Mouse (Mus musculus) kidney, embryonic 14.5 days (tissue): Measurements from ENCODE around the gene Ltbp1. TPM values are rescaled to one million over a fixed set of nuclear protein-coding genes. Genes with fewer than 3 reads are reported as not detected.
"Not testable (repeated sequence)": the region's sequence is repeated elsewhere in the genome, so short reads cannot be mapped to it uniquely, and the experiment has no call there.

Experiments used
- ATAC-seq: fragments of 200-750 bp; cut with Nextera tagmentation; 2 replicates; pipeline ENCODE4 v1.8.0; 2017; ENCODE audit warnings: moderate number of reproducible peaks, mild to moderate bottlenecking, moderate TSS enrichment, moderate library complexity; ENCODE audit not compliant: low FRiP score, low TSS enrichment
- H3K27ac ChIP-seq: fragments of 300-500 bp; sonication (generic); 2 replicates; pipeline ENCODE4 v1.5.1; 2014; ENCODE audit warnings: low read depth, mild to moderate bottlenecking, low read length, moderate library complexity, mixed read lengths
- H3K27me3 ChIP-seq: fragments of 300-500 bp; sonication (generic); 2 replicates; pipeline ENCODE4 v1.6.1; 2014; ENCODE audit warnings: mild to moderate bottlenecking, low read length; ENCODE audit not compliant: control insufficient read depth, insufficient read depth
- H3K36me3 ChIP-seq: fragments of 300-500 bp; sonication (generic); 2 replicates; pipeline ENCODE4 v1.6.1; 2014; ENCODE audit warnings: low read length, mixed read lengths; ENCODE audit not compliant: control insufficient read depth, insufficient read depth
- H3K4me1 ChIP-seq: fragments of 300-500 bp; sonication (generic); 2 replicates; pipeline ENCODE4 v1.6.1; 2014; ENCODE audit warnings: low read length, mixed read lengths; ENCODE audit not compliant: control insufficient read depth, insufficient read depth
- H3K4me2 ChIP-seq: fragments of 300-500 bp; sonication (generic); replicated peaks from 2 replicates; pipeline ENCODE4 v1.6.1; 2014; ENCODE audit warnings: low read depth, mild to moderate bottlenecking, low read length
- H3K4me3 ChIP-seq: fragments of 300-500 bp; sonication (generic); 2 replicates; pipeline ENCODE4 v1.5.1; 2014; ENCODE audit warnings: mild to moderate bottlenecking, low read length
- H3K9ac ChIP-seq: fragments of 300-500 bp; sonication (generic); 2 replicates; pipeline ENCODE4 v1.6.1; 2014; ENCODE audit warnings: low read depth, mild to moderate bottlenecking, low read length, moderate library complexity
- H3K9me3 ChIP-seq: fragments of 300-500 bp; sonication (generic); 2 replicates; pipeline ENCODE4 v1.6.1; 2016; ENCODE audit warnings: low read length; ENCODE audit not compliant: control insufficient read depth
- WGBS: fragments of 180-500 bp; shearing (Covaris S2); extraction: QIAGEN DNeasy Blood & Tissue Kit; methylation state at CpG from one replicate; pipeline ENCODE4 v1.1.7; 2014; 5-methylcytosine and 5-hydroxymethylcytosine counted together
- polyA plus RNA-seq: library from polyadenylated mRNA; unstranded; fragments of >200 nt; fragmentation: Nextera tagmentation; extraction: Ambion mirVana; gene quantifications from 2 replicates; pipeline ENCODE4 v1.2.1, GENCODE M21; 2014

Gene Ltbp1
- polyA plus RNA-seq, 1 experiment from 2014 or later = 54.7 TPM

DNA sequence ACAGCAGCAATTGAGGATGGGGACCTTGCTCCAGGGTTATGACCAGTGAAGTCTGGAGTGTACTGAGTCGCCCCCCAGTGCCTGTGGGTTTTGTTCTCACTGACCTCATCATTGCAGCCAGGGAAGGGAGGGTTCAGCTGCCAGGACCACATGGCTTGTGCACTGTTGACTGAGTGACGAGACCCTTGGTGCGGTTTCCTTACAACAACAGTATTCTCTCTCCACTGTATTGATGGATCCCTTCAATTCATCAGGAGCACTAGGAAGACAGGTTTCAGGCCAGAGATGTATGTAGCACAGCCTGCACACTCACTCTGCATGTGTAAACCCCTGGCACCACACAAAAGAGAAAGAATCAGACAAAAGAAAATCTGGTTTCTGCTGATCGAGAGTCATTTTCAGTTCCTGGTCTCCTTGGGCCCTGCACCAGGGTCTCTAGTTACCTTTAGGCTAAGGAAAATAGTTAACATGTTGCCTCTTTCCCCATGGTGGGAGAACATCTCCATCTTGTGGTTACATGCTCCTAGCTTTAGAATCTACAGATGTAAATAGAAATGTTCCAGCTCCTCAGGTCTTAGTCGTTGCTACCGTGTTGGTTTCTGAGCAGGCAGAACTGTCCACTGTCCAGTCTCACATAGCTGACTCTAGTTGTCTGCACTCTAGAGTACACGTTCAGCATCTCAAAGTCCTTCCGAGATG, 117.4 kb downstream of the Ltbp1 start:
- peaks cover 15% of the 10 kb centered on the region; the same call in 1 of the 2 replicates for H3K4me1 ChIP-seq
- WGBS = 64% methylated on average over 8 of the region's 8 CpGs

DNA sequence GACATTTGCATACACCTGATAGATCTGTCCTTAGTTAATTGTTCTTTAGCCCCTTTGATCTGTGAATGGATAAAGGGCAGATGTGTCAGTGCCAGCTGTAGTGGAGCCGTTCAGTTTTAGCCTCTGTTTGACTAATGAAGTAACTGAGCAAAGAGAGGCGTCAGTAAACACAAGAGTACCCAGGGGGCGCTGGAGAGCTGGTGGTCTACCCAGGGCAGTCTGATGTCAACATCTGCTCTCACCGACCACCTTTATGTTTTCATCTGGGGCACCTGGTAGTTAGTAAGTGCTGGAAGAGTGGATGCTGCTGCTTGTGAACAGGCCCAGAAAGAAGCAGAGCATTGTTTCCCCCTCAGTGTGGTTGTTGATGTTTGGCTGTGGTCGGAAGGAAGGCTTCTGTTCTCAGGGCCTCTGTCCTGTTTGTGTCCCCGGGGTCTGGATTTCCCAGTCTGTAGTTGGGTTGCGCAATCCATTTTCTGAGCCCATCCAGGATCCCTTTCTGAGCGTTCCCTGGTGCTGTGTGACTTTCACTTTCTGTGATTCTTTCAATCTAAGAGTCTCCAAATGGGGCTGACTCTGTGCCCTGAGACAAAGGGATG, 123.1 kb downstream of the Ltbp1 start:
- H3K27me3 ChIP-seq = no peaks in the 10 kb centered on the region
- no peak overlapping the region for H3K4me2 ChIP-seq
- H3K9me3 ChIP-seq = no peaks in the 10 kb centered on the region
- H3K4me3 ChIP-seq = no peak overlapping the region
- no peak overlapping the region for H3K27ac ChIP-seq
- H3K36me3 ChIP-seq = no peaks in the 10 kb centered on the region
- no peaks in the 10 kb centered on the region for H3K4me1 ChIP-seq
- no peak overlapping the region for H3K9ac ChIP-seq
- no peak for ATAC-seq
- WGBS = 58% methylated on average over 8 of the region's 8 CpGs

More for the DNA sequence above, 117.4 kb downstream of the Ltbp1 start:
- no peak for ATAC-seq
- Histone ChIP-seq H3K27me3 (no peaks in the 10 kb centered on the region), H3K4me2 (no peak overlapping the region), H3K4me3 (no peak overlapping the region), H3K27ac (no peak overlapping the region), H3K36me3 (no peaks in the 10 kb centered on the region), H3K9ac (no peak overlapping the region), H3K9me3 (no peaks in the 10 kb centered on the region)

DNA sequence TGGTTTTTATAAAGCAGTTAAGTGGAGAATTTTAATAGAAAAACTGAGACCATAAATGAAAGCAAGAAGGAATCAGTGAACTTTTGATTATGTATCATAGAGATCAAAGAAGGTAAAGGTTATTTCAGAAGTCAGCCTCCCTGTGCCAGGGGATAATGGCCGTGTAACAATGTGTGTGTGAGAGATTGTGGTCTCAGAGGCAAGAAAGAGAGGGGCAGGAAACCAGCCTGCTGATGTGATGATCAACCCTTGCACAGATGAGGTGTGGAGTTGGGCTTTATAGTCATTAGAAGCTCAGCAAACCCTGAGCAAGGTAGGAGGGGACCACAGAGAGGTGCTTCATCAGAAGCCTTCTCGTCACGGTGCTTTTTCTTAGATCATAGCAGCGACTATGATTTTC, 128.6 kb downstream of the Ltbp1 start:
- H3K36me3 ChIP-seq = no peaks in the 10 kb centered on the region
- no peak overlapping the region for H3K4me3 ChIP-seq
- H3K4me2 ChIP-seq = no peak overlapping the region
- H3K9me3 ChIP-seq = no peaks in the 10 kb centered on the region
- no peak for ATAC-seq
- H3K9ac ChIP-seq = no peak overlapping the region
- no peaks in the 10 kb centered on the region for H3K27me3 ChIP-seq
- H3K27ac ChIP-seq = no peak overlapping the region
- no peaks in the 10 kb centered on the region for H3K4me1 ChIP-seq
- WGBS = 86% methylated on average over 4 of the region's 4 CpGs

DNA sequence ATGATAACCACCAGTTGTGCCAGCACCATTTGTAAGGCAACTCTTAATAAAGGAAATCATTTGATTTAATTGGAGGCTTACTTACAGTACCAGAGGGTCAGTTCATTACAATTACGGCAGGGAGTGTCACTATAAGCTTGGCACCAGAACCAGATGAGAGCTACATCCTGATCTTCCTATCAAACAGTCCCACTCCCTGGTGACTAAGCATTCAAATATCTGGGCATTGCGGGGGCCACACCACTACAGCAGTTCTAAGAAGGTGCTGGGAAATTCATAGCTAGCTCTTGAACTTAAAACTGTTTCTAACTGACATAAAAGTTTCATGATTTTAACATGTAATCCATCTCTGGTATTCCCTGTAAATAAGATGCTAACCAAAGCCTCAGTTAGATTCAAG, 134.4 kb downstream of the Ltbp1 start:
- no peaks in the 10 kb centered on the region for H3K27me3 ChIP-seq
- 92% methylated on average over 2 of the region's 2 CpGs for WGBS
- H3K27ac ChIP-seq = no peak overlapping the region
- no peak overlapping the region for H3K4me2 ChIP-seq
- H3K4me3 ChIP-seq = no peak overlapping the region
- no peak overlapping the region for H3K9ac ChIP-seq
- no peaks in the 10 kb centered on the region for H3K9me3 ChIP-seq
- no peak for ATAC-seq
- no peaks in the 10 kb centered on the region for H3K36me3 ChIP-seq
- no peaks in the 10 kb centered on the region for H3K4me1 ChIP-seq

DNA sequence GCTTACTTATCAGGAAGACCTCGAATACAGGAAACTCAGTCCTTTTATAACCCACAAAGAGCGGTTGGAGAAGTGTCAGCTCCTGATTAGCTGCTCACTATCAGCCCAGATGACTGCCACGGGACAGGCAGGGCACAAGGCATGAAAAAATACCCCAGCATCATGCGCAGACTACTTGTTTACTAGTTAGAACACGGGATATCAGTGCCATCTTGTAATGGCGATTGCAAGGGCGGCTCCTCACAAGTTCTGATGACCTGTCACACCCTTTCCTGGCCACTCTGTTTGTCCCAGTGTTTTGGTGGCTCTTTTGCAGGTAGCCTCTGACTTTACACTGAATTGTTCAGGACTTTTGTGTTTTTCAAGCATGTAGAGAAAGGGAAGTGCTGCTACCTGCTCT, 137.5 kb downstream of the Ltbp1 start:
- H3K27ac ChIP-seq, H3K9me3 ChIP-seq, H3K9ac ChIP-seq, H3K4me2 ChIP-seq, H3K36me3 ChIP-seq, H3K27me3 ChIP-seq, H3K4me3 ChIP-seq, ATAC-seq, H3K4me1 ChIP-seq: not testable (repeated sequence)
- WGBS = 85% methylated on average over 7 of the region's 7 CpGs

DNA sequence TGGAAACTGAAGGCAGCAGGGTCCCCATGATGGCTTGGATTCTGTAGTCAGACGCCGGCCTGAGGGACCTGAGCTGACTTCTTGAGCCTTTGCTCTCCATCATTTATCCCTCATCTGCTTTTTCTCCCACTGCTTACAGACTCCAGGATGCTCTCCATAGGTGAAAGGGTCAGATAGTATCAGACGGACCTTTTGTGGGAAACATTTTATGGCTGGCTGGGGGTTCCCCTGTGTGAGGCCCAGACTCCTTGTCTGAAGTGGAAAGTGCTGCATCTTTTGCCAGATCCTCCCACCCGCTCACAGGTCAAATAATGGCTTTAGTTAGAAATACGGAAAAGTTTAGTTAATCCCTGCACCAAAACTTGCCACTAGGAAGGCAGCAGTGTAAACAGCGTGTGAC, 138.6 kb downstream of the Ltbp1 start:
- Histone ChIP-seq H3K27me3 (no peaks in the 10 kb centered on the region), H3K9me3 (no peaks in the 10 kb centered on the region), H3K4me2 (no peak overlapping the region), H3K27ac (no peak overlapping the region), H3K4me1 (no peaks in the 10 kb centered on the region), H3K36me3 (no peaks in the 10 kb centered on the region), H3K4me3 (no peak overlapping the region), H3K9ac (no peak overlapping the region)
- 61% methylated on average over 6 of the region's 6 CpGs for WGBS
- ATAC-seq = no peak

DNA sequence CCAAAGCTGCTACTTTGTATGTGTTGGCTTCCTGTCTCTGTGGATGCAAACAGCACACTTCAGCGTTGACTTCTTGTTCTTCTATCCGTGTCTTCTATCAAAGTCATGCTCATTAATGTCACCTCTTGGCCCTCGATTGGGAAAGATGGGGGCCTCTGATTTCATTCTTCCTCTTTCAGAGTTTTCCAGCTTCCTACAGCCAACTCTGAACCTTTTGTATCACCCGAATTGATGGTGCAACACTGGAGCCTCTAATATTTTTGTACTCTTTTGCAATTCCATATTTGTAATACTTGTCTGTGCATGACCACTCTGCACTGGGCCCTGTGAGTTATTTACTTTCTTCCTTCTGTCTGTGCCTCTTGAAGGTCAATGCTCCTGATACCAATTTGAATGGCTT, 141.8 kb downstream of the Ltbp1 start:
- Histone ChIP-seq H3K36me3 (peaks cover 2% of the 10 kb centered on the region; the same call in 1 of the 2 replicates), H3K4me2 (no peak overlapping the region), H3K9ac (no peak overlapping the region), H3K27me3 (no peaks in the 10 kb centered on the region), H3K27ac (no peak overlapping the region), H3K9me3 (no peaks in the 10 kb centered on the region), H3K4me3 (no peak overlapping the region), H3K4me1 (0 out of 2 replicates have a peak, but pooled peaks cover 3% of the 10 kb centered on the region)
- WGBS = 93% methylated on average over 4 of the region's 4 CpGs
- ATAC-seq = no peak

DNA sequence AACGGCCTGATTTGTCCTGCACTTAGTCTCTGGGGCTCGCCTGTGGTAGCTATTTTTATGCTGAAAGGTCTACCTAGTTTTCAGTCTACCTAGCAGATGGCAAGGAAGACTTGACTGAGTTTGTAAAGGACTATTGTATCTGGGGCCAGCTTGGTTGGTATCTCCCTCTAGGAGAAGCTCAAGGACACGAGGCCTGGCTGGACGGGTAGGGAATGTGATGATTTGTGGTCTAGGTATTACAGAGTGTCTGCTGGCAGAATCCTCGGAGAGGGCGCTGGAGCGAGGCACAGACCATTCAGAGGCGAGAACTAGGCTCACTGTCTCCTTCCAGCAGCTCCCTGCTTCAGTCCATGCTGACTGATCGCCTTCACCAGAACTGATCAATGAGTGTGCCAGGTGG, 146.4 kb downstream of the Ltbp1 start:
- 48% methylated on average over 9 of the region's 9 CpGs for WGBS
- no peak for ATAC-seq
- no peak overlapping the region for H3K4me2 ChIP-seq
- no peak overlapping the region for H3K4me3 ChIP-seq
- peak overlapping the region; percentile 37; the same call in 1 of the 2 replicates for H3K27ac ChIP-seq
- H3K4me1 ChIP-seq = 0 out of 2 replicates have a peak, but pooled peaks cover 3% of the 10 kb centered on the region
- no peak overlapping the region for H3K9ac ChIP-seq
- peaks cover 3% of the 10 kb centered on the region; the same call in 1 of the 2 replicates for H3K36me3 ChIP-seq
- H3K9me3 ChIP-seq = no peaks in the 10 kb centered on the region
- H3K27me3 ChIP-seq = no peaks in the 10 kb centered on the region

DNA sequence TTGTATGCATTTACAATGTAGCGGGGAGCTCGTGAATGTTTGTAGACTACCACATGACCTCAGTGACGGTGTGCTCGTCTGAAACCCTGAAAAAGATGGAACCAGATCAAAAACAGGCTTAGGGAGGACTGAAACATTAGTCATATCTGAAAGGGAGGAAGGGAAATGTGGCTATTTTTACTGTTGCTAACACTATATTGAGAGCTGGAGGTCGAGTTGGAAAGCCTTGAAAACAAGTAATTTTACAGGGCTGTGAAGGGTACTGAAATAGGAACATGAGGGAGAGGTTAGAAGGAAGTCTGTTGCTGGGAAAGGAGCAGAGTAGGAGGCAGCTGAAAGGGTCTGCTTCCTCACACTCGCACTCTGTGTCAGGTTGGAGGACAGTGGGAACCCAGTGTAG, 147.7 kb downstream of the Ltbp1 start:
- Histone ChIP-seq H3K4me1 (0 out of 2 replicates have a peak, but pooled peaks cover 3% of the 10 kb centered on the region), H3K9ac (no peak overlapping the region), H3K4me2 (no peak overlapping the region), H3K27me3 (no peaks in the 10 kb centered on the region), H3K36me3 (peaks cover 3% of the 10 kb centered on the region; the same call in 1 of the 2 replicates), H3K9me3 (no peaks in the 10 kb centered on the region), H3K27ac (no peak overlapping the region), H3K4me3 (no peak overlapping the region)
- WGBS = 59% methylated on average over 6 of the region's 6 CpGs
- no peak for ATAC-seq
